Mouse (Mus musculus) olfactory bulb, adult 2 months (tissue): ENCODE measurements around the gene Tnfrsf8. TPM values are rescaled to one million over a fixed set of nuclear protein-coding genes. Genes with fewer than 3 reads are reported as not detected.
A peak's percentile ranks its signal among the peaks of the same experiment; 100 is the strongest.

Source experiments
- H3K27ac ChIP-seq: fragments of 200-500 bp; 2 replicates; pipeline ENCODE4 v1.5.1; 2012; ENCODE audit warnings: low read depth, low read length; ENCODE audit not compliant: insufficient read depth
- H3K4me1 ChIP-seq: fragments of 200-500 bp; 2 replicates; pipeline ENCODE4 v1.6.1; 2012; ENCODE audit warnings: low read length; ENCODE audit not compliant: control insufficient read depth, insufficient read depth
- H3K4me3 ChIP-seq: fragments of 200-500 bp; 2 replicates; pipeline ENCODE4 v1.5.1; 2012; ENCODE audit warnings: mild to moderate bottlenecking, low read depth, low read length, moderate library complexity; ENCODE audit not compliant: insufficient read depth
- CTCF ChIP-seq: fragments of 200-500 bp; IDR thresholded peaks from 2 replicates; pipeline ENCODE4 v1.5.1; 2012; ENCODE audit warnings: low read depth, mild to moderate bottlenecking, low read length, moderate library complexity; ENCODE audit not compliant: insufficient read depth
- POLR2A ChIP-seq: fragments of 200-500 bp; IDR thresholded peaks from 2 replicates; pipeline ENCODE4 v1.6.1; 2012; ENCODE audit warnings: mild to moderate bottlenecking, low read depth, low read length, moderate library complexity; ENCODE audit not compliant: insufficient read depth
- WGBS: fragments of 180-500 bp; shearing (Covaris S2); methylation state at CpG from one replicate; pipeline ENCODE4 v1.1.7; 2018; 5-methylcytosine and 5-hydroxymethylcytosine counted together
- polyA plus RNA-seq: library from polyadenylated mRNA; stranded (reverse); fragments of >200 nt; gene quantifications from 2 replicates; pipeline ENCODE4 v1.2.4, GENCODE M21; 2012; ENCODE audit warnings: low replicate concordance; ENCODE audit not compliant: missing spikeins, insufficient read depth, insufficient read length

The Tnfrsf8 gene
- polyA plus RNA-seq, 1 experiment: not detected

DNA sequence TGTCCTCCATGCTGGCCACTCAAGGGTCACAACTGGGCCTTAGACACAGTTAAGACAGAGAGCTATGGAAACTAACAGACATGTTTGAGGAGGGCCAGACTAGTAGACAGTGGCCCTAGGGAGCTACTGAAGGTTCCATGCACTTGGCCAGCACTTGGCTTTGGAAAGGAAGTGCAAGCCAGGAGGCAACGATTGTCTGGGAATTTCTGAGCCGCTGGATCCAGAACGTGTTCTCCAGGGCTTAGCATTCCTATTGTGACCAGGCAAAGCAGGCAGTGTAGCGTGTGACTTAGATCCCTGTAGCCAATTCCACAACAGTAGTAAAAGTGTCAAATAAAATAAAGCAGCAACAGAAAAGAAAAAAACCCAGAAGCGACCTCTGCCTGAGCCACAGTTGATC lies 54.2 kb downstream of the Tnfrsf8 start:
- TF ChIP-seq POLR2A: no peak
- no peak for TF ChIP-seq CTCF
- Histone ChIP-seq H3K4me3 (no peak overlapping the region), H3K4me1 (no peaks in the 10 kb centered on the region), H3K27ac (no peak overlapping the region)
- WGBS: 74% methylated on average over 5 of the region's 5 CpGs

DNA sequence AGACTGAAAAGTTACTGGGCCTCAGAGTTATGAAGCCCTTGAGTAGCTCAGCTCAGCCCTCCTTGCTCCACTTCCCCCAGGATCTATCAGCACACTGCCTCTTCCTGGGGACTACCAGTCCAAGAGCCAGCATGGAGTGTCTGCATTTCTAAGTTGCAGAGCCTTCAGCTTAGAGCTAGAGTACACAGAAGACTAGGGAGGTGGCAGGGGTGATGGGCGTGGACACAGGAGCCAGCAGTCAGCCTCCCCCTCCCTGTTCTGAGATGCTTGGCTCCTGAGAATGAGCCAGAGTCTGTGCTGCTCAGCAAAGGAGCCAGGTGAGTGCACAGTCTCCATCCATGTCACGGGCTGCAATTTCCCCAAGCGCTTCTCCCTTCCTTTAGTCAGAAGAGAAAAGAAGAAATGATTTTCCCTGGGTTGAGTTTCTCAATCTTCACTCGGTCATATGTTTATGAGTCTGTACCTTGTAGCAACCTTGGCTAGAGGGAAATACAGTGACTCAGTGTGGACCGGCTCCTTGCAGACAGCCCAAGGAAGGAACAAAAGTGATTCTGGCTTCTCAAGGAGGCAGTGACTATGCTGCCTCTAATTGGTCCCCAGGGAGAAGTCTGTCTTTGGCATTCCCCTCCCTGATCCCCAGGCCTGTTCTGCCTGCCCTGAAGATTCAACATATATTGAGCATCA lies 57.1 kb downstream of the Tnfrsf8 start:
- H3K27ac ChIP-seq: no peak overlapping the region
- no peak for TF ChIP-seq CTCF
- 62% methylated on average over 5 of the region's 5 CpGs for WGBS
- no peaks in the 10 kb centered on the region for H3K4me1 ChIP-seq
- no peak overlapping the region for H3K4me3 ChIP-seq

DNA sequence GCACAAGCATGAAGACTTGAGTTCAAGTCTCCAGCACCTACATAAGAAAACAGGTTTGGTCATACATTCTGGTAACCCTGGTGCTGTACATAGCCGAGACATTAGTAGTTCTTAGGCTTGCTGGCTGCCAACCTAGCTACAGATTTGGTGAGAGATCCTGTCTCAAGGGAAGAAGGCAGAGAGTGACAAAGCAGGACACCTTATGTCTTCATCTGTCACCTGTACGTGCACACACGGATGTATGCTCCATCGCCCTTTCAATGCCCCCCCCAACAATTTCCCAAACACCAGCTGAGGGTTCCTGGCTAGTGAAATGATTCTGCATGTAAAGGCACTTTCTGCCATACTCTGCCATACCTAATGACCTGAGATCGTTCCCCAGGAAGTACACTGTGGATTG lies 58.8 kb downstream of the Tnfrsf8 start:
- no peak overlapping the region for H3K27ac ChIP-seq
- no peak for TF ChIP-seq CTCF
- TF ChIP-seq POLR2A: no peak
- no peak overlapping the region for H3K4me3 ChIP-seq
- H3K4me1 ChIP-seq: no peaks in the 10 kb centered on the region
- WGBS: 90% methylated on average over 5 of the region's 5 CpGs

DNA sequence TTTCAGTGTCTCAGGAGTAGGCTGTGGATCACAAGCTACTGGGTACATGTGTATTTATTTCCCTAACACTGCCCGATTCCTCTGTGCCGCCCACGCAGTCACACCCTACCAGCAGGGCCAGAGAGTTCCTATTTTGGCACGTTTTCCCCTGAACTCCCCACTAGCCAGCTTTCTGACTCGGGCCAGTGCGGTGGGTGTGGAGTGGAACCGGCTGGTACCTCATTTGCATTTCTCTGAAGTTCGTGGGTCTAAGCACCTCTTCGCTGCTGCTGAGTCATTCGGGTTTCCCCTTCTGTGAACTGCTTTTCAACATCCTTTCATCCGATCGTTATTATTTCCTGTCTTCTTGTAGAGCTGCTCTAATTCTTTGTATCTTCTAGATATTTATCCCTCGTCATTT lies 60.5 kb downstream of the Tnfrsf8 start:
- 47% methylated on average over 13 of the region's 13 CpGs for WGBS
- no peak overlapping the region for H3K27ac ChIP-seq
- no peak overlapping the region for H3K4me3 ChIP-seq
- TF ChIP-seq CTCF: no peak
- TF ChIP-seq POLR2A: no peak
- H3K4me1 ChIP-seq: no peaks in the 10 kb centered on the region

DNA sequence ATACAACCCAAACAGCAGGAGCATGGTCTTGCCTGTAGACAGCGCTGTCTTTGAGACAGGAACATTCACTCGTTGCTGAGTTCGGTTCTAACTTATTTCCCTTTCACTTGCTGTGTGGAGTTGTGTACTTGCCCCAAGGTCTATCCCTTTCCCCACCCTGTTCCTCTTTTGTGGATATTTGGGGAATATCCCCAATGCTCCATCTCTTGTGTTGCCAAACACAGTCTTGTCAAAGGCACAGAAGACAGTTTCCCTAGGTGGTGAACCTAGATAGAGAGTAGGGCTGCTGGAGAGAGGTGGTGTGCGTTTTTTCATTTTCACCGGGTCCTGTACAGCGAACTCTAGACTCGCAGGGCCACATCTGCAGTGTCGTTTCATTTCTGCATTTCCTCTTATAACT lies 62.4 kb downstream of the Tnfrsf8 start:
- WGBS: 90% methylated on average over 8 of the region's 8 CpGs
- Histone ChIP-seq H3K4me3 (no peak overlapping the region), H3K27ac (no peak overlapping the region), H3K4me1 (no peaks in the 10 kb centered on the region)
- TF ChIP-seq CTCF (no peak), POLR2A (no peak)

DNA sequence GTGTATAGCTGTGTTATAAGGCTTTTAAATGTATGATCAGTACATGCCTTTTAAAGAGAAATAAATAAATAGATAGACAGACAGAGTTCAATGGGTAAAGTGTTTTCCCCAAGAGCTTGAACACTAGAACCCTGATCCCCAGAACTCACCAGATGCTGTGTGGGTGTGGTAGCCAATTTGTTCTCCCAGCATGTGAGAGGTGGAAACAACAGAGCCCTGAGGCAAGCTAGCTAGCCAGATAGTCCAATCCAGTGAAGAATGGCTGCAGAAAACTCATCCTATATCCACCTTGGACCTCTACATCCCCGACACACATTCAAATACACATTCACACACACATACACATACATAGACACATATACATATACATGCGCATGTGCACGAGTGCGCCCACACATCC lies 63.4 kb downstream of the Tnfrsf8 start:
- Histone ChIP-seq H3K4me1 (peaks cover 1% of the 10 kb centered on the region; the same call in 1 of the 2 replicates), H3K4me3 (no peak overlapping the region), H3K27ac (no peak overlapping the region)
- 96% methylated on average over 4 of the region's 4 CpGs for WGBS
- TF ChIP-seq CTCF (no peak), POLR2A (no peak)

DNA sequence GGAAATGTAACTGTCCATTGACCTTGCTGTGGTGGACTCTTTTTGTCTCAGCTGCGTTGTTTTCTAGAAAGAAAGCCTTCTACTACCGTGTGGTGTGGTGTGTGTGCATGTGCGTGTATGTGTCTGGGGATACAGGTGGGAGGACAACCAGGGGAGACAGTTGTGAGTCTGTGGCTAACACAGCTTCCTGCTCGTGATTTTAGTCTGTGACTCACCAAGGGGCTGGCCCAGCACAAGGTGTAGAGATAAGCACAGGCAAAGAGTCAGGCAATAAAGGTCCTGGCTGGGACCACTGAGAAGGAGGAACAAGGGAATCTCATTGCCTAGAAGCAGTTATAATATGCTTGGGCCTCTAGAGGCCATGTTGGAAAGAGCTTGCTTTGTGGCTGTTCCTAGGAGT lies 65.0 kb downstream of the Tnfrsf8 start:
- 79% methylated on average over 4 of the region's 4 CpGs for WGBS
- Histone ChIP-seq H3K4me3 (no peak overlapping the region), H3K27ac (no peak overlapping the region), H3K4me1 (peaks cover 6% of the 10 kb centered on the region; the same call in 1 of the 2 replicates)
- TF ChIP-seq POLR2A (no peak), CTCF (no peak)

DNA sequence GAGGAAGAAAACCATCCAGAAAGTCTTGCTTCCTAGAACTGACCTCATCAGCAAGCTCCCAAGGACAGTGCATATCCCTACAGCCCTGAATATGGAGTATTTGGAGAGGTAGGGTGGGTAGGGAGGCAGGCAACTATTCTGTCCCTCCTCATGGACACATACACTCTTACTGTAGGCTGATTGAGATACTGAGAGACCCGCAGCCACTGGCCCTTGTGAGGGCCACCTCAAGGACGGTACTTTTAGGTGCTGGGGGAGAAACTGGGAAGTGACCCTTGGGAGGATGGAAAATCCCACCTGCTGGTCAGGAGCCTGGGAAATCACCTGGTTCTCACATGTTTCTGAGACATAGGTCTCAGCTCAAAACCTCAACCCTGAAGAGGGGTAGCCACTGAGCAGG lies 67.4 kb downstream of the Tnfrsf8 start:
- TF ChIP-seq CTCF: no peak
- TF ChIP-seq POLR2A: no peak
- 84% methylated on average over 2 of the region's 2 CpGs for WGBS
- Histone ChIP-seq H3K4me1 (peaks cover 6% of the 10 kb centered on the region; the same call in 1 of the 2 replicates), H3K27ac (no peak overlapping the region), H3K4me3 (no peak overlapping the region)

DNA sequence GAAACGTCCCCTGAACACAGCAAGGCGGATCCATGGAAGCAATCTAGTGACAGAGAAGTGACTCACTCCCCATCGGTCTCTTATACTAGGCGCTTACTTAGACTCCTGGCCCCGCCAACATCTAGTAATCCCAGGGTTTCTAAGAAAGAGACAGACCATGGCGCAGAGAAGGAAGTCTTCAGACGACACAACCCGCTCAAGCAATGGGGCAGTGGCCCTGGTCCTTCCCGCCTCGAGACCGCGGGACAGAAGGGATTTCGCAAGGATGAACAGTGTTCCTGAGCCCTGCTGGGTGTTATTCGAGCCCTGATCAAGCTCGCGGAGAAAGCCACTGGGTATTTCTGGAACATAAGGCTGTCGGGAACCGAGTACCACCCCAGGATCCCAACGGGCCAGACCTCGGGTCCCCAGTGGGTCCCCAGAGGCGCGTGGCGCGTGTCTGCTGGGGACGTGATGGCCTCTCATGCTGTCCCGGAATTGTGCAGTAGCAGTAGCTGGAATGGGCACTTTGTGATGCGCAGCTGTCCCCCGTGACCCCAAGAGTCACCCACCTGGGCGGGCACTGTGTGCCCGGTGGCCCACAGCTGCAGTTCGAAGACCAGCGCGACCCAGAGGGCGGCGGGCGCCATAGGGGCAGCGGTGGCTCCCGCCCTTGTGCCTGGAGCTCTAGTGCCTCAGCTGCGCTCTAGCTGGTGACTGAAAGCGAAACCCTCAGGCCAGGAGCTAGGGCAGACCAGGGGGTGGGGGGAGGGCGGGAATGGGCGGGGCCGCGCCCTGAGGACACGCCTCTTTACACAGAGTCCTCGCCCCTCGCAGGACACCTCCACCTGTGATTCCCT lies 68.6 kb downstream of the Tnfrsf8 start, which contains the start of gene Tnfrsf1b:
Tnfrsf1b (minus strand) TSS at position 698 of the 839 bp plus-strand sequence.
- no peak within 1 kb of the TSS for H3K27ac ChIP-seq
- no peak for TF ChIP-seq POLR2A
- no peak for TF ChIP-seq CTCF
- peaks cover 6% of the 10 kb centered on the region; the same call in 1 of the 2 replicates for H3K4me1 ChIP-seq
- peak within 1 kb of the TSS; percentile 37 for H3K4me3 ChIP-seq
- WGBS: 1% methylated on average over 47 of the region's 47 CpGs
